Mouse (Mus musculus): Measurements from ENCODE around the gene Rcvrn.

- TF ChIP-seq CTCF (conservative IDR thresholded peaks at IDR 0.05; ENCODE audit: low read length) (no peak), NANOG (IDR thresholded peaks at IDR 0.05; ENCODE audit: borderline replicate concordance, low read length) (no peak)
These were observed 26.4 kb downstream of the Rcvrn start for GRCm38 (mm10) chr11:67721485-67721884.

Data from E14TG2a.4 (cell line).